Mouse (Mus musculus): ENCODE data around the gene Mef2a.

Mef2a gene

DNA sequence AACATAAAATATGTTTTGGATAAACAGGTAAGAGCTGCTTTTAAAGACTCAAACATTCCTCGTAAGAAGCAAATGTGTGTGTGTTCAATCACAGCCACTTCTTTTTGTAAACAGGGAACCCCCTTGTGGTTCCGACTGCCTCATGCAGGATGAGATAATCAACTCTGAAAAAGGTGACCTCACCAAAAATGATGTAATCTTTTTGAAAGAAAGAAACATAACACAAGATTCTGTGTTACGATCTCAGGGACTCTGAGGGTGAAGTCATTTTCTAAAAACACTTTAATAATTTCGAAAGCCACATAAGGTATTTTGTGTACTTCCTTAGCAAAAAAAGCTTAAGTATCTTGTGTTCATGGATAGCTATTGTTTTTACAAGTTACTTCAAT, 128.8 kb downstream of the Mef2a start:
- DNase-seq (ENCODE audit: low spot score), result no peak

DNA sequence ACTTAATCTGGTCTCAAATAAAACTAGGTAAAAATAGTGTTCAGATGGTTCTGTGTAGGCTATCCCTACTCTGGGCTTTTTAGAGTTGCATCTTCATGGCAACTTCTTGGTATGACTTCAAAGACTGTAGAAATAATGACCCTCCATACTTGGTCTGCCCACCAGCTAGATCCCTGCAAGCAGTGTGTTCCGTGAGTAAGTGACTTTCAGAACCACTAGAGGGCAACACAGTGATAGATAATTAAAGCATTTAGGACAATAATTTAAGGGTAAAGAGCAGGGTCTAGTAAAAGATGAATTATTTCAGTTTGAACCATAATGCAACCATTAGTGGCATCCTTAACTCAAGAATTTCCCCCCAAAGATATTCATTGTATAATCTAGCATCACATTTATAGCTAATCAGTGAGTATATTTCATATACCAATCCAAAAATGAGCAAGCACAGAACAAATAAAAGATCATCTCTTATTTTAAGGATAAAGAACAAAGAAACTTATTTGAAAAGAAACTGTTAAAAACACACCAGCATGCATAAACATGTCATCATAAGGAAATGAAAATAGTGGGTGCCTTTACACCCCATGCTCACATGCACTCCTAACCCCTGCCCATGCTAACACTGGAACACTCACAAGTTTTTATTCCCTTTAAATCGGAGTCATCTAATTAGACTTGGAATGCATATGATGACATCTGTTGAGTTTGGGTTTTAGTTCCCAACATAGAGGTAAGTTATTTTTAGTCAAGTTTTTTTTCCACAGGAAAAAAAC, 129.4 kb downstream of the Mef2a start:
- DNase-seq (ENCODE audit: low spot score), result no peak

DNA sequence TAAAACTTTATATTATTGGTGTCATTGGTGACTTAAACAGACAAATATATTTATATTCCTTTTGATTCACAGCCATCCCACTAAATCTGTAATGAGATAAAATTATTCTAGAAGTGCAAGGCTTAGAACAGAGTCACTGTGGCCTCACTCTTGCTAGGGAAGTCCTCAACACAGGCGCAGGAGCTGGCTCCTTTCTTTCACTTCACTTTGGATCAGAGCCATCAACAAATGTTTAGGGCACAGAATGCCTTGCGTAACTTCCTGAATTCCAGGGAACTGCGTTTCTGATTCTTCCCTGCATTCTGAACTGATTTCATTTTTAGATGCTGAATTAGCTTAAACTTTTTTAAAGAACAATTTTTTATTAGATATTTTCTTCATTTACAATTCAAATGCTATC, 130.7 kb downstream of the Mef2a start:
- no peak for DNase-seq (ENCODE audit: low spot score)

DNA sequence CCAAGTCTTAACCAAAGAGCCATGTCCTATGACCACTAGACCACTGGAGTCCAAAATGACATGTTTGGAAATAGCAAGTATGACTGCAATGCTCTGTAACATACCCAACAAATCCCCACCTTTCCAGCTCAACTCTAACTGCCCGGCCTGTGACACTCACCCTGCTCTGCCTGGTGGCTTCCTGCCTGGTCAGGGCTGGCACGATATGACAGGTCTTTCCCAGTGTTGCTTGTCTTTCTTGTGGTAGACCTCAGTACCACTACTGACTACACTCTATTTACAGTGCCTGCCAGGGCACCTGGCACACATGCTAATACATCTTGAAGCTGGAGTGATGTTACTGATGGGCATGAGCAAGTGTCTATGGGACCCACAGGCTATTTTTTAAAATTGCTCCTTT, 134.9 kb downstream of the Mef2a start:
- DNase-seq (ENCODE audit: low spot score), result no peak

DNA sequence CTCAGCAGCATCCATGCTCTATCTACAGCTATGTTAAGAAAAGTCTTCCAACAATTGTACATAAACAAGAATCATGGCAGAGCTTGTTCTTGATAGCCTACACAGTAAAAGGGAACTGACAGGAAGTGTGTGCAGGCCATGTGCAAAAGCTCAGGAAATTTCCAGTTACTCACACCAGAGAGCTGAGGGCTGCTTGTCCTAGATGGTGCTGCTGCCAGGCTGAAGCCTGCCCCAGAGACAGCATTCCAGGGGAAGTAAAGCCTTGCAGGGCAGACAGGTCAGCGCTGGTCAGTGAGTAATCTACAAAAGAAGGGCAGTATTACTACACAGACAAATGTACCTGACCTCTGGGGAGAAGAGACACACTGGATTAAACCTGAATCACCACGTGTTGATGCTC, 136.3 kb downstream of the Mef2a start:
- DNase-seq (ENCODE audit: low spot score), result no peak

DNA sequence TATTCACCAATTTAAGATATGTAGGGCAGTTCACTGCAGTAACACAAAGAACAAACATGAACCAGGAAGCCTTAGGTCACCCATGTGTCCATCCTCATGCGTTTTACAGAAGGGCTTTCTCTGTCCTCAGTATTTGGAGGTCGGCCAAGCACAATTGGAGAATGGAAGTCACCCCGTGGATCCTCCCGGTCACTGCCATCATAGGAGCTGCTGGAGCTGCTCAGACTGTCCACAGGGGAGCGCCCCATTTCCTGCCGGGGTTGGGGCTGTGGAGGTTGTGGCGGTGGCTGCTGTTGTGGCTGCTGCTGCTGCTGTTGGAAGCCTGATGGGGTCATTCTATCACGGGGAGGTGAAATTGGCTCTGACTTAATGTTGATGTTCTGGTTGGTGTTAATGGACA, 137.9 kb downstream of the Mef2a start:
- no peak for DNase-seq (ENCODE audit: low spot score)

DNA sequence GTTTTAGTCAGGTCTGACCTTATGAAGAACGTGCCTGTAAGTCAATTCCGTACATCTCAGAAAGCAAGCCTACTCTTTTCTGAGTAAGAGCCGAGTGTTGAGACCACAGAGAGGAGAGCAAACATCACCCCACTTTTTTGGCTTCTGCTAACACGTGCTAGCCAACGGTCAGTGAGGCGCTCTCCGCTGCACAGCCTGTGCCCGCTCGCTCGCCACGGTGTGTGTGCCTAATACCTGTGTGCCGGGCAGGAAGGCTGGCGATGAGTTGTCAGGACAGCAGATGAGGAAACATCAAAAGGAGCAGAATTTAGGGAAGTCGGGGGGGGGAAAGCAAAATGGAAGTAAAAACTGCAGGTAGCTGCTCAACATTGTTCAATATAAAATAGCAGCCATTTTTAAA, 140.2 kb downstream of the Mef2a start:
- no peak for DNase-seq (ENCODE audit: low spot score)

DNA sequence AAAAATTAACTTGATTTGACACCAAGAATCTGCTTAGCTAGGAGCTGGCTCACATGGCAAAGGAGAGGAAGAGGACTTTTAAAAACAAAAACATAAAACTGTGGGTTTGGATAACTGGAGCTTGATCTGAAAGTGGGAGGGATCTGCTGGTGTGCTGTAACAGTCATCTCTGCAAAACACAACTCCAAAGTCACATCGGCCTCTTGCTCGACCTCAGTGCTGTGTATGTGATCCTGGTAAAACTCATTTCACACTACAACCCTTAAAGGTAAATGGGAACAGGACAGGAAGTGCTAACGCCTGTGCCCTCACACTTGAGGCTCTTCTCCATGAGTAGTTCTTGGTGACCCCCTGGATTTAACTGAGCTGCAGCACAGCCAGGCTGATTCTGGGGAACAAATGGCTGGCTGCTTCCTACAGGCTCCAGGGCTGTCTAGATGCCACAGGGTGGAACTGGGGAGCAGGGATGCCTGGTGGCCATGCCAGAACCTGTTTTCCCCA, 142.0 kb downstream of the Mef2a start:
- DNase-seq (ENCODE audit: low spot score), result no peak

DNA sequence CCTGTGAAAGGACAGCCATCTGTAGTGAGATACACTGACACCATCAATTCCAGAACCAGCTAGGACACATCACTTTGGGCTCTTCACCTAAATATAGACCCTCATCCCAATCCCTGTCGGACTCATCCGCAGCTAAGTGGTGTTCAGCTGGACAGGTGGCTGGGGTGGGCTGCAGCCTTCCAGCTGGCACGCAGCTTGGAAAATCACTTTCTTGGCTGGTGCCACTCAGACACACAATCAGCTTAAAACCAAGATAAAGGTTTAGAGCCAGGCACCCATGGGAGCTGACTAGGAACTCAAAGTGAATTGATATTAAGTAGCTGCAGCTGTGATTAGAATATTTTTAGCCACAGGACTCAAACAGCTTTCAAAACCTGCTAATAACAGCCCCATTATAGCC, 142.4 kb downstream of the Mef2a start:
- no peak for DNase-seq (ENCODE audit: low spot score)

DNA sequence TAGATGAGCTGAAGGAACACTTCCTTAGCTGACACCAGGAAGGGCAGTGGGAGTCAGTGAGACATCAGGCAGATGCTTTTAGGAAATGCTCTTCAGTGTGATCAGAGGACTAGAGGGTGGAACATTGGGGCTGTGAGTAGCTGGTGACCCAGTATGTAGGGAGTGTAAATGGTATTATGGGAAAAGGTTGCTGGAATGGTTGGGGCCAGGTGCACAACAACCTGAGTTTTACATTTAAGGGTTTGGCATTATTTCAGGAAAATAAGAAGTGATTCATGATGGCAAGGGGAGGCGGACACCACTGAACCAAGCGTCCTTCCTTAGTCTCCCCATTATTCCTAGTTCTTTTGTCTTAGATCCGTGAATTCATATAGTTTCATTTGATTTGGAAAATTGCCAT, 143.0 kb downstream of the Mef2a start:
- DNase-seq (ENCODE audit: low spot score), result no peak

DNA sequence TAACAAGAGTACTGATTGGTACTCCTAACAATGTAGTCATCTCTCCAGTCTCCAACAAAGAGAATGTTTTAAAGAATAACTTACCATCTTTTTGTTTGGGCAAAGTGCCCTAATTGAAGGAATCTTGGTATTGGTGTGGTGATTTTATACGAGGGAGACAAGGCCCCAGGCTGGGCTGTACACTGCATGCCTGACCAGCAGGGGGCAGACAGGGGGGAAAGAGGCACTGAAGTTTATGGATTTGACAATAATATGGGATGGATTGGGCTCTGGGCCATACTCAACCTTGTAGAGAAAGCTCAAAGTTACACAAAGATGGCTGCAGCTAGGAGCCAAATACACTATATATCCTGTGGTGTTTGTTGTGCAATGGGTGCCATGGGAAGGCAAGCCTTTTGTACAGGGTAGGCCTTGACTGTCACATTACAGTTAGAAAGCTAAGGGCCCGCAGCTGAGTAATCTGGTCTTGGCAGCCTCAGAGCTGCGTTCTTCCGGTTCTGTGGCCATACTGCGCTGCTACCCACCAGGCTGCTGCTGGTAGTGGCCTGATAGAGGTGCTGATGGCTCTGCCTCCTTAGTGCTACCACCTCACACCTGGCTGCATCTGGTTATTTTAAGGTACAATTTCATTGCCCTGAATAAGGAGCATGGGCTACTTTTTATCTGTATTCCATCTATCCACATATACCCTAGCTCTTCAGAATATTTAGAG, 143.6 kb downstream of the Mef2a start:
- DNase-seq (ENCODE audit: low spot score), result no peak

DNA sequence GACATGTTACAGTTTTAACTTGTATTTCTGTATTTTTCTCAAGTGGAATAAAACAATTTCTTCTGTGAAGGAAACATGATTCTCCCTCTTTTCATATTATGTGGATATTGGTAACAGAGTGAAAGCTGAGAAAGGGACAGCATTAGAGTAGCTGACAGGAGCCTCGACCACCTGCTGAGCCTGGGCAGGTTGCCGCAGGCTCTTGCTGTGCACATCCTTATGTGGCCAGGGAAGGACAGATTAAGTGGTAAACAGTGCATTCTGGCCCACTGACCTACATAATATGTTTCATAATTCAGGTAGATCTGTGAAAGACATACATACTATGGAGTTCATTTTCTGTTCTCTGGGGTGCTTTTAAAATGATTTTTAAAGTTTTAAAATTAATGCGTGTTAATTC, 144.3 kb downstream of the Mef2a start:
- DNase-seq (ENCODE audit: low spot score), result no peak

DNA sequence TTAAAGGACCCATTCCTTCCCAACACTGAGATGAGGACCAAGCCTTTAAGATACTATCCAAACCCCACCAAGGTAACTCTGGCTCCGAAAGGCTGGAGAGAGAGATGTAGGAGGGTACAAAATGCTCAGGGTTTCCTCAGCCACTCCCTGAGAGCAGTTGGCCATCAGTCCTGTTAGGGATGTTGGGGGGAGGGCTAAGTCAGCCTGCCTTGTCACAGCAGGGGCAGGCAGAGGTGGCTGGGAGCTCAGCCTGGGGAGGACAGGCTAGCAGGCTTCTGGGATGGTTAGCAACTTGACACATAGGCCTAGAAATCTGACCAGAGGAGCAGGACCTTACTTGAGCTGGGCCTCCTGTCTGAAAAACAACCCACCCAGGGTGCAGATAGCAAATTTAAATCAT, 145.1 kb downstream of the Mef2a start:
- DNase-seq (ENCODE audit: low spot score), result no peak

DNA sequence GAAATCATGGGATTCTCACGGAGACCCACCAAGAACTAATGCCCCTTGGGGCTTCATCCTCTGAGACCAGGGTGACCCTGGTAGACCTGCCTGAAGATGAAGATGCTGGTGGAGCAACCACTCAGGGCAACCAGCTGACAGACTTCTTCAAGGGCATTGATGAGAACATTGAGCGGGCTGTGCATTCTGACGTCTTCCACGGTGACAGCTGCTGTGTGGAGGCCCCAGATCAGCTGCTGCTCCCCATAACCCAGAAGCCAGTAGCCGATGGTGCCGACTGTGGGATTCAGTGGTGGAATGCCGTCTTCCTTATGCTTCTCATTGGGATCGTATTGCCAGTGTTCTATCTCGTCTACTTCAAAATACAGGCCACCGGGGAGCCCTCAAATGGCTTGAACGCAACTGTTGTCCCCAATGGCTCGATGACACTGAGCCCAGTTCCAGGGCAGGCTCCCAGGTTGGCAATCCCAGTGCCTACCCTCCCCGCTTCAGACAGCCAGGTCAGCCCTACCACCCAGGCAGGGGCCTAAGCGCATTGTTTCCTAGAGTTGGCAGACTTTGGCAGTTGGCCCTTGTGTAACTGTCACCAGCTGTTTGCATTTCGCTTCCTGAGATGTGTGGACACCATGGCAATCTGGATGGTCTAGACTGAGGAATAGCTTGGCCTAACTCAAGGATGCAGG, 146.6 kb downstream of the Mef2a start:
- no peak for DNase-seq (ENCODE audit: low spot score)

DNA sequence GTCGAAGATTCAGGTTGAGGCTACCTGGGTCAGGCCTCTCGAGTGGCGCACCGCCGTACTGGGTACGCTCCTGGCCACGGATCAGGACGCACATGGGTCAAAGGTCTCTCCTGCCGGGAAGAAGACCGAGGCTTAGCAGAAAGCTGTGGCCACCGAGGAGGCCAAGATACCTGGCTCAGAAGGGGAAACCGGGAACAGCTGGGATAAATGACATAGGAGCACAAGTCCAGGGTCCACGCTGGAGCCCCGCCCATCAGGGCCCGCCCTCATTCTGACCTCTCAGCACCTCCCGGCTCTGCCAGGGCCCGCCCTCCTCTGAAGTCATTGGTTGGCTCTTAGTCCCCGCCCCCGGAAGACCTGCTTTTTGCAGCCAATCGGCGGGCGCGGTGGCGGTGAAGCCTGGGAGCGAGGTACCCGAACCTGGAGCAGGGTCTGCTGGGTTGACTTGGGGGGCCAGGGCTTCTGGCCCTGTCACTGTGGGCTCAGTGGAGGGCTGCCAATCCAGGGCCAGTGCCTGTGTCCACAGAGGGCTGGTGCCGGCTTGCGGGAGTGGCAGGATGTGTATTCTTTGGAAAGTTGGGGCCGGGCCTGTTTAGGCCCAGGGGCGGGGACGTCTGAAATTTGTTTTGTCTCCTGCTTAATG, 150.3 kb downstream of the Mef2a start, which contains the start of gene Lysmd4:
Gene Lysmd4 (plus strand): TSS at position 325 of the 643 bp plus-strand sequence.
- DNase-seq (ENCODE audit: low spot score), result peak; percentile 92

DNA sequence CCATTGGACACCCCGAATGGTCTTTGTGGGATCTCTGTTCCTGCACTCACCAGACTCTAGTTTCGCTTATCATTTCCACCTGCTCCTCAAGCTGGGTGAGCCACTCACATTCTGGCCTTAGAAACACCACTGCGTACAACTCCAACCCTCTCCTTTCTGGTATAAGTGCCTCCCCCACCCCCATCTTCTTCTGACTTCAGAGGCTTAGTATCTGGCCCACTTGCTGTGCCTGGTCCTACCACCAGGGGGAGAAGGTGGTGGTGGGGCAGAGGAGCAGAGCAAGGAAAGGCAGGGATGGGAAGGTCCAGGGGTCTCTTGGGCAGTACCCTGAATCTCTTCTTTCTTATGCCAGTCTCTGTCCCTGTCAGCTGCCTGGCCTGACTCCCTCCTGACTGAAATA, 155.6 kb downstream of the Mef2a start:
- DNase-seq (ENCODE audit: low spot score), result no peak

DNA sequence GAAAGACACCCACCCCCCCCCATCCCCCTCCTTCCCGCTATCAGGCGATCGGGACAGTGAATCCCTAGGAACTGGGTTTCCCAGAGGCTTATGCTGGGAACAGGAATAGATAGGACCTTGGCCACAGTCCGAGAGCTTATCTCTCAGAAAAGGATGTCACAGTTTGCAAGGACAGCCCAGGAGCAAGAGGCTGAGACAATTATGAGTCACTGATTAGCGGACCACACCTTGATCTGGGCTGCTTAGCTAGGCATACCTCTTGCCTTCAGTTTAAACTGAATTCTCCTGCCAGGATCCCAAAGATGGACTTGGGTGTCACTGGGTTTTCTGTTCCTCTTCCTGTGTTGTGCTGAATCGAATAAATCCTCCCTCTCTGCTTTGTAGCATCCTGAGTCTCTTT, 156.3 kb downstream of the Mef2a start:
- no peak for DNase-seq (ENCODE audit: low spot score)

DNA sequence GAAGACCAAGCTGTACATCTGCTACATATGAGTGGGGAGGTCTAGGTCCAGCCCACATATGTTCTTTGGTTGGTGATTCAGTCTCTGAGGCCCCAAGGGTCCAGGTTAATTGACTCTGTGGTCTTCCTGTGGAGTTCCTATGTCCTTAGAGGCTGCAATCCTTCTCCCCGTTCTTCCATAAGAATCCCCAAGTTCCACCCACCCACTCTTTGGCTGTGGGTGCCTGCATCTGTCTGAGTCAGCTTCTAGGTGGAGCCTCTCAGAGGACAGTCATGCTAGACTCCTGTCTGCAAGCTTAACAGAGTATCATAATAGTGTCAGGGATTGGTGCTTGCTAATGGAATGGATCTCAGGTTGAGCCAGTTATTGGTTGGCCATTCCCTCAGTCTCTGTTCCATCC, 159.1 kb downstream of the Mef2a start:
- no peak for DNase-seq (ENCODE audit: low spot score)

DNA sequence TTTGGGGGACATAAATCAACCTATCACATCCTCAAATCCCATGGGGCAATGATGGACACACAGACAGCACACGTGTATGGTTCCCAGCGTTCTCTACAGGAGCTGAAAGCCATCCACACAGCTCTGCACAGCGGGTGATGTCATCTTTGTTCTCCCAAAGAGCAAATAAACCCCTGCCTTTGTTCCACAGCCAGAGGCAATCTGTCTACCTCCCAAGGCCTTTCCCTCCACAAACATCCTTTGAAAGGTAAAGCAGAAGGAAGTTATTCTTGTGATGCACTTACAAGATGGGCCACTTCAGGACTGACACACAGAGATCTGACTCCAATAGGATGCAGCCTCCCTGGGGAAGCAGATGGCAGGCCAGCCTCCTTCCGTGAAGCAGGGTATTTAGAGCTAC, 160.7 kb downstream of the Mef2a start:
- DNase-seq (ENCODE audit: low spot score), result no peak

DNA sequence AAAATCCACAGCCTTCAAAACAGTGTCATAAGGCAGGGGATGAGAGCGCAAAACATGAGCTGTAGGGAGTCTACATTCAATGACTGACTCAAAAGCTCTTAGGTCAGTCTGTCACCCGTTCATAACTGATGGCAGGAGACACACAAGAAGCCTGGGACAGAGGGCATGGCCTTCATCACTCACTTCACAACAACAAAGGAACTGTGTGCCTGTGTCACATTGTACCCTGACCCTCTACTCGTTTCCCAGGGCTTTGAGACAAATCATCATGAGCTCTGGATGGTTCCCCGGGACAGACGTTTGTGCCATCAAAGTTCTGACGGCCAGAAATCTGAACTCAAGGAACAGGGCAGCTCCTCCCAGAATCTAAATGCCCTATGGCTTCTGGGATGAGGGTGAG, 161.3 kb downstream of the Mef2a start:
- no peak for DNase-seq (ENCODE audit: low spot score)

DNA sequence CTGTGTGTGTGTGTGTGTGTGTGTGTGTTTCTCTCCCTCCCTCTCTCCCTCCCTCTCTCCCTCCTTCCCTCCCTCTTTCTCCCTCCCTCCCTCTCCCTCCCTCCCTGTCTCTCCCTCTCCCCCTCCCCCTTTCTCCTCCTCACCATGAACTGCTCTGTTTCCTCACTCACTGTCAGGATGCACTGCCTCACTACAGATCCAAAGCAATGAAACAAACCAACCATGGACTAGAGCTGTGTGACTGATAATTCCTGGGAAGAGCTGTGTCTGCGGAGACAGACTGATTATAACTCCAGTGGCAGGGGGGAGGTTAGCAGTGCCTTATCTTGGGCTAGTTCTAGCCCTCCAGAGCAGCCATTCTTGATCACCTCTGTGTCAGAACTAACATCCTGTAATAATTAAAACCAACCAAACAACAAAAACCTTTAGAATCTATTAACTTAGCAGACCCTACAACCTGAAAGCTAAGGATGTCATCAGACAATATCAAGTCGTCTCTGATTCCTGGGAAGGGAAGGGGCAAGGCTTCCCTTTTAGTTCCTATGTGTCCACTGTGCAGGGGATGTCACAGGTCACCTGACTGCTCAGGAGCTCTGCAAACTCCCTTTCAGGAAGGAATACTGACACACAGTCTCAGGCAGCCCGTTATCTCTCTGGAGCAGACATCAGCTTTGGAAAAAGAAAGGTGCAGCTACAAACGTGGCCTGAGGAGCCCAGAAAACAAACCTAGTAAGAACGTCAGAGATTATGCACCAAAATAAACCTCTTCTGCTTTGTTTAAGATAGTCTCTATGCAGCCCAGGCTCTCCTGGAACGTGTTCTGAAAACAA, 162.4 kb downstream of the Mef2a start:
- DNase-seq (ENCODE audit: low spot score), result no peak

DNA sequence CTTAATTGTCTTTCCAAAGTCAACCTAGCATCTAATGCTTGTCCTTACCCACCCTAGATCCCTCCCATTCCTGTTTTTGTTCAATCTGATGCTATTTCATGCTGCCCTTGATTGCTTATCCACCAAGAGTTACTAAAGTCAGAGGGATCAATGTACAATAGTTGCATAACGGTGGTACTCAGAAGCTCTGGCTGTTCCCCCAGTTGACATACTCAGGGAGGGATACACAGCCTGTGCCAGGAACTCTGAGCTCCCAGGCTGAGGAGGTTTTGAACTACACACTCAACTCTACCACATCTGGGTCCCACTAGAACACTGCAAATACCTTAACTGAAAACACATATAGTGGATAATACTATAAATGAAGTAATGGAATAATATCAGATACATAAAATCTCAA, 164.3 kb downstream of the Mef2a start:
- DNase-seq (ENCODE audit: low spot score), result no peak
